Mouse (Mus musculus): ENCODE measurements around the gene Ralgps2. TPM values are rescaled to one million over a fixed set of nuclear protein-coding genes. Genes with fewer than 3 reads are reported as not detected.

Ralgps2 gene
- total and polyA plus RNA-seq, 3 experiments = 7.8 to 16.4 TPM; not detected in 1

GRCm38 (mm10) chr1:156937436-156937835 lies 2.0 kb downstream of the Ralgps2 start:
- H3K9ac ChIP-seq (ENCODE audit: control insufficient read depth, low read depth, low read length, poor library complexity, severe bottlenecking) = no peak overlapping the region
- no peak overlapping the region for H3K27ac ChIP-seq (ENCODE audit: control insufficient read depth, low read depth, low read length)

GRCm38 (mm10) chr1:156933712-156934111 lies 5.7 kb downstream of the Ralgps2 start:
- H3K9me3 ChIP-seq (replicated peaks; ENCODE audit: insufficient read depth, low read length) = no peaks in the 10 kb centered on the region
- no peaks in the 10 kb centered on the region for H3K27me3 ChIP-seq (ENCODE audit: control insufficient read depth in 1 of 2, insufficient read depth in 2 of 2, low read length in 2 of 2)
- 0 out of 2 replicates have a peak, but pooled peaks cover 1% of the 10 kb centered on the region for H3K79me2 ChIP-seq (ENCODE audit: control insufficient read depth, insufficient read depth, low read length, poor library complexity)
- no peak for TF ChIP-seq KAT2A (conservative IDR thresholded peaks at IDR 0.05; ENCODE audit: low read depth, low read length)
- H3K36me3 ChIP-seq (ENCODE audit: control insufficient read depth in 1 of 2, insufficient read depth in 2 of 2, low read length in 2 of 2) = peaks cover 0 to 2% of the 10 kb centered on the region in 2 experiments; a peak in 1 of 4 replicates
- no peak overlapping the region for H3K27ac ChIP-seq (ENCODE audit: control insufficient read depth, low read depth, low read length)
- peaks cover 0 to 2% of the 10 kb centered on the region in 2 experiments; a peak in 1 of 4 replicates for H3K4me1 ChIP-seq (ENCODE audit: control insufficient read depth in 1 of 2, insufficient read depth in 2 of 2, low read length in 2 of 2)
- no peak for DNase-seq (ENCODE audit: low read depth, low spot score)
- H3K4me3 ChIP-seq (ENCODE audit: control insufficient read depth in 1 of 2, insufficient read depth in 1 of 2, low read depth in 2 of 2, low read length in 2 of 2) = no peak overlapping the region
- no peak overlapping the region for H3K9ac ChIP-seq (ENCODE audit: control insufficient read depth, low read depth, low read length, poor library complexity, severe bottlenecking)

More at GRCm38 (mm10) chr1:156937436-156937835, 2.0 kb downstream of the Ralgps2 start:
- no peaks in the 10 kb centered on the region for H3K27me3 ChIP-seq (ENCODE audit: control insufficient read depth in 1 of 2, insufficient read depth in 2 of 2, low read length in 2 of 2)
- peaks cover 0 to 2% of the 10 kb centered on the region in 2 experiments; a peak in 1 of 4 replicates for H3K4me1 ChIP-seq (ENCODE audit: control insufficient read depth in 1 of 2, insufficient read depth in 2 of 2, low read length in 2 of 2)
- TF ChIP-seq POLR2AphosphoS2 (IDR thresholded peaks at IDR 0.05; ENCODE audit: low read length) = no peak
- no peak for TF ChIP-seq EP300 (IDR thresholded peaks at IDR 0.05; ENCODE audit: low read depth in 1 of 2, low read length in 2 of 2)
- TF ChIP-seq TBP (IDR thresholded peaks at IDR 0.05; ENCODE audit: low read depth, low read length) = no peak
- no peak for DNase-seq (ENCODE audit: low read depth, low spot score)
- peaks cover 1% of the 10 kb centered on the region; the same call in 1 of the 2 replicates for H3K79me2 ChIP-seq (ENCODE audit: control insufficient read depth, insufficient read depth, low read length, poor library complexity)
- no peaks in the 10 kb centered on the region for H3K9me3 ChIP-seq (replicated peaks; ENCODE audit: insufficient read depth, low read length)
- H3K4me3 ChIP-seq (ENCODE audit: control insufficient read depth in 1 of 2, insufficient read depth in 1 of 2, low read depth in 2 of 2, low read length in 2 of 2) = no peak overlapping the region
- peaks cover 0 to 2% of the 10 kb centered on the region in 2 experiments; a peak in 2 of 4 replicates for H3K36me3 ChIP-seq (ENCODE audit: control insufficient read depth in 1 of 2, insufficient read depth in 2 of 2, low read length in 2 of 2)

GRCm38 (mm10) chr1:156932036-156932774 lies 7.2 kb downstream of the Ralgps2 start:
- Histone ChIP-seq H3K36me3 (ENCODE audit: control insufficient read depth in 1 of 2, insufficient read depth in 2 of 2, low read length in 2 of 2) (peaks cover 0 to 4% of the 10 kb centered on the region in 2 experiments; a peak in 2 of 4 replicates), H3K79me2 (ENCODE audit: control insufficient read depth, insufficient read depth, low read length, poor library complexity) (no peaks in the 10 kb centered on the region), H3K27ac (ENCODE audit: control insufficient read depth, low read depth, low read length) (no peak overlapping the region), H3K9me3 (replicated peaks; ENCODE audit: insufficient read depth, low read length) (no peaks in the 10 kb centered on the region), H3K4me3 (ENCODE audit: control insufficient read depth in 1 of 2, insufficient read depth in 1 of 2, low read depth in 2 of 2, low read length in 2 of 2) (no peak overlapping the region), H3K27me3 (ENCODE audit: control insufficient read depth in 1 of 2, insufficient read depth in 2 of 2, low read length in 2 of 2) (no peaks in the 10 kb centered on the region), H3K9ac (ENCODE audit: control insufficient read depth, low read depth, low read length, poor library complexity, severe bottlenecking) (no peak overlapping the region), H3K4me1 (ENCODE audit: control insufficient read depth in 1 of 2, insufficient read depth in 2 of 2, low read length in 2 of 2) (peaks cover 0 to 3% of the 10 kb centered on the region in 2 experiments; a peak in 2 of 4 replicates)
- no peak for DNase-seq (ENCODE audit: low read depth, low spot score)
- TF ChIP-seq NELFE (IDR thresholded peaks at IDR 0.05; ENCODE audit: low read depth, low read length) = no peak
- no peak for TF ChIP-seq ELF1 (IDR thresholded peaks at IDR 0.05; ENCODE audit: low read depth, low read length)
- no peak for TF ChIP-seq RCOR1 (IDR thresholded peaks at IDR 0.05; ENCODE audit: low read depth, low read length)
- TF ChIP-seq ETS1 (IDR thresholded peaks at IDR 0.05; ENCODE audit: low read depth, low read length) = no peak
- no peak for TF ChIP-seq HCFC1 (IDR thresholded peaks at IDR 0.05; ENCODE audit: low read depth, low read length)
- no peak for TF ChIP-seq RAD21 (IDR thresholded peaks at IDR 0.05; ENCODE audit: low read depth, low read length)
- no peak for TF ChIP-seq EP300 (IDR thresholded peaks at IDR 0.05; ENCODE audit: low read depth in 1 of 2, low read length in 2 of 2)
- TF ChIP-seq JUND (IDR thresholded peaks at IDR 0.05; ENCODE audit: low read depth, low read length) = no peak
- no peak for TF ChIP-seq MAX (IDR thresholded peaks at IDR 0.05; ENCODE audit: low read length)
- TF ChIP-seq UBTF (IDR thresholded peaks at IDR 0.05; ENCODE audit: borderline replicate concordance, insufficient read depth, low read depth, low read length) = no peak
- no peak for TF ChIP-seq GABPA (IDR thresholded peaks at IDR 0.05; ENCODE audit: low read depth, low read length)
- TF ChIP-seq SIN3A (IDR thresholded peaks at IDR 0.05; ENCODE audit: low read length) = no peak
- no peak for TF ChIP-seq TBP (IDR thresholded peaks at IDR 0.05; ENCODE audit: low read depth, low read length)
- TF ChIP-seq MYB (IDR thresholded peaks at IDR 0.05; ENCODE audit: low read depth, low read length) = no peak
- TF ChIP-seq CHD1 (IDR thresholded peaks at IDR 0.05; ENCODE audit: low read depth, low read length) = no peak
- no peak for TF ChIP-seq CHD2 (IDR thresholded peaks at IDR 0.05; ENCODE audit: low read length)
- no peak for TF ChIP-seq BHLHE40 (IDR thresholded peaks at IDR 0.05; ENCODE audit: borderline replicate concordance, low read depth, low read length)
- no peak for TF ChIP-seq POLR2A (IDR thresholded peaks at IDR 0.05; ENCODE audit: control insufficient read depth in 1 of 2, insufficient read depth in 1 of 2, low read depth in 1 of 2, low read length in 2 of 2, poor library complexity in 1 of 2)
- no peak for TF ChIP-seq USF2 (IDR thresholded peaks at IDR 0.05; ENCODE audit: borderline replicate concordance in 1 of 2, insufficient read depth in 1 of 2, low read depth in 1 of 2, low read length in 2 of 2)
